Mouse (Mus musculus) urinary bladder, postnatal 14 days (tissue): ENCODE data around the gene Gbgt1.

Experiments
- DNase-seq: peaks from one replicate; pipeline ENCODE4 v3.0.0; 2021; ENCODE audit warnings: low spot score

The Gbgt1 gene

DNA sequence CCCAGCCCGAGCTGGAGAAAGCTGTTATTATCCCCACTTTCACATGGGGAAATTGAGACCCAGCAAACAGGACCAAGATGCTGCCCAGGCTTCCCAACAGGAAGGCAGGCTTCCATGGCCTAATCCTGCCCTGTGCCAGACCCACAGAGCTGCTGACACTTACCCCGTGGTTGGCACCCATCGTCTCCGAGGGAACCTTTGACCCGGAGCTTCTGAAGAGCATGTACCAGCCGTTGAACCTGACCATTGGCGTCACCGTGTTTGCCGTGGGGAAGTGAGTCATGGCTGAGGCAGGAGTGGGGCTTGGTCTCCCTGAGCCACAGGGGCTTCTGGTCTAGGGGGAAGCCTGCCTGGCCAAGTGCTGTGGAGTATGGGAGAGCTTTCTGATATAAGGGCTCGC is 6.3 kb downstream of the Gbgt1 start:
- DNase-seq: no peak

DNA sequence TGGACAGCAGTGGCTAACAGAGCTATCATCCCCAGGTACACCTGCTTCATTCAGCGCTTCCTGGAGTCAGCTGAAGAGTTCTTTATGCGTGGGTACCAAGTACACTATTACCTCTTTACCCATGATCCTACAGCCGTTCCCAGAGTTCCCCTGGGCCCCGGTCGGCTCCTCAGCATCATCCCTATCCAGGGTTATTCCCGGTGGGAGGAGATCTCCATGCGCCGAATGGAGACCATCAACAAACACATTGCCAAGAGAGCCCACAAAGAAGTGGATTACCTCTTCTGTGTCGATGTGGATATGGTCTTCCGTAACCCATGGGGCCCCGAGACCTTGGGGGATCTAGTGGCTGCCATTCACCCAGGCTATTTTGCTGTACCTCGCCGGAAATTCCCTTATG is 8.0 kb downstream of the Gbgt1 start:
- DNase-seq: peak; percentile 1

DNA sequence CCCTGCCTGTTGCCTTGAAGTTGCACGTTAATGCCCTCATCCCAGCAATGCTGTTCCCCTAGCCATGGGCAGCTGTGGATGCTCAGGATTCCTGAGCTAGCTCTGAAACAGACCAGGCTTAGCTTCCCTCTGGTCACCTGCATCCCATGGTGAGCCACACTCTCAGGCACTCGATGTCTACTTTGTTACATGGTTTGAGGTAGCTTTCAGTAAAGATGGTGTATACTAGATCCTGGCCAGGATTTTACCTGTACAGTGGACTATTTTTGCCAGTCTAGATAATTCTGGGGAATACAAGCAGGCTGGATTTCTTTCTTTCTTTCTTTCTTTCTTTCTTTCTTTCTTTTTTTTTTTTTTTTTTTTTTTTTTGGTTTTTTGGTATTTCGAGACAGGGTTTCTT is 9.1 kb downstream of the Gbgt1 start, which contains the start of gene Gm10134:
Gene Gm10134, plus strand, starts transcription at position 301 of the 400 bp plus-strand sequence.
- DNase-seq: no peak

DNA sequence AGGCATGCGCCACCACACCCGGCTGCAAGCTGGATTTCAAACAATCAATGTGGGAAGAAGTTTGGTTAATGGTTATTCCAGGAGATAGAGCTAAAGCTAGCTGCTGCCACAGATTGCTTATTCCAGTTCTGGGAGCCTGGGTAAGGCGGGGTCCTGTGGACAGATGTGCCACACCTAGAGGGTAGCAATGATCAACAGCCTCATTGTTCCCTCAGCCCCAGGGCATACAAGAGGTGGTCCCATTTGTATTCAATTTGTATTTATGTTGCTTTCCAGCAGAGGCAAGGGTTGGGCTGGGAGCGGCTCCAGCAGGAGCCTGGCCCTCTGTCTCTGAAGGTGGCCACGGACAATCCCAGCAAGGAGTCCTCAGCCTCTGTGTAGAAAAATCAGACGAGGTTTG is 9.6 kb downstream of the Gbgt1 start:
- peak; percentile 1 for DNase-seq

DNA sequence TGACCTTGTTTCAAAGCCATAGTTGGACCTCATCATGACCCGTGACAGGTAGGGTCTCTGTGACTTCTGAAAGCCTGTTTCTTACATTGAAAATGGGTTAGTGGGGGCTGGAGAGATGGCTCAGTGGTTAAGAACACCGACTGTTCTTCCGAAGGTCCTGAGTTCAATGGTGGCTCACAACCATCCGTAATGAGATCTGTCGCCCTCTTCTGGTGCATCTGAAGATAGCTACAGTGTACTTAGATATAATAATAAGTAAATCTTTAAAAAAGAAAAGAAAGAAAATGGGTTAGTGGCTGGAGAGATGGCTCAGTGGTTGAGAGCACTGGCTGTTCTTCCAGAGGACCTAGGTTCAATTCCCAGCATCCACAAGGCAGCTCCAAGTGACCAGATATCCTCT is 14.9 kb downstream of the Gbgt1 start:
- peak; percentile 2 for DNase-seq

DNA sequence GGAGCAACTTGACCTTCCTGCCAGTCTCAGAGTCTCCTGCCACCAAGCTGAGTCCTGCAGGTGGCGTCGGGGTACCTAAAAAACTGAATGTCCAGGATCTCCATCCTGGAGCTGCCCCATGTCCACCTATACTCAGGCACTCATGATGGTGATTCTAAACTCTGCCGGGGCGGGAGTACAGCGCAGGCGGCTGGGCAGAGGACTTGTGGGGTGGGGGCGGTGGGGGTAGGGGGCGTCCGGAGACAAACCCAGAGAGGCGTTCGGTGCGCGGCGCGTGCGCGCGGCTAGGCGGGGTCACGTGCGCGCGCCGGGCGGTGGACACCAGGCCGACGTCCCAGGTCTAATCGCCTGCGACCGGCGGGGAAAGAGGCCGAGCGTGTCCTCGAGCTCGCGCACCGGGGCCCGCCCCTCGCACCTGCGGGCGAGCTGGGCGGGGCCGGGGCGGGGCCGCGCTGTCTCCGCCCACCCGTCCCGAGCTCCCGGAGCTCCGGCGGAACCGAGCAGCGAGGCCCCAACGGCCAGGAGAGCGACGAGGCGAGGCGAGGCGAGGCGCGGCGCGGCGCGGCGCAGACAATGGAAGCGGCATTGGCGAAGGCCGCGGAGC is 16.2 kb downstream of the Gbgt1 start, which contains the start of gene Ralgds:
Gene Ralgds, plus strand, starts transcription at position 328 of the 604 bp plus-strand sequence.
- DNase-seq: peak; percentile 72

DNA sequence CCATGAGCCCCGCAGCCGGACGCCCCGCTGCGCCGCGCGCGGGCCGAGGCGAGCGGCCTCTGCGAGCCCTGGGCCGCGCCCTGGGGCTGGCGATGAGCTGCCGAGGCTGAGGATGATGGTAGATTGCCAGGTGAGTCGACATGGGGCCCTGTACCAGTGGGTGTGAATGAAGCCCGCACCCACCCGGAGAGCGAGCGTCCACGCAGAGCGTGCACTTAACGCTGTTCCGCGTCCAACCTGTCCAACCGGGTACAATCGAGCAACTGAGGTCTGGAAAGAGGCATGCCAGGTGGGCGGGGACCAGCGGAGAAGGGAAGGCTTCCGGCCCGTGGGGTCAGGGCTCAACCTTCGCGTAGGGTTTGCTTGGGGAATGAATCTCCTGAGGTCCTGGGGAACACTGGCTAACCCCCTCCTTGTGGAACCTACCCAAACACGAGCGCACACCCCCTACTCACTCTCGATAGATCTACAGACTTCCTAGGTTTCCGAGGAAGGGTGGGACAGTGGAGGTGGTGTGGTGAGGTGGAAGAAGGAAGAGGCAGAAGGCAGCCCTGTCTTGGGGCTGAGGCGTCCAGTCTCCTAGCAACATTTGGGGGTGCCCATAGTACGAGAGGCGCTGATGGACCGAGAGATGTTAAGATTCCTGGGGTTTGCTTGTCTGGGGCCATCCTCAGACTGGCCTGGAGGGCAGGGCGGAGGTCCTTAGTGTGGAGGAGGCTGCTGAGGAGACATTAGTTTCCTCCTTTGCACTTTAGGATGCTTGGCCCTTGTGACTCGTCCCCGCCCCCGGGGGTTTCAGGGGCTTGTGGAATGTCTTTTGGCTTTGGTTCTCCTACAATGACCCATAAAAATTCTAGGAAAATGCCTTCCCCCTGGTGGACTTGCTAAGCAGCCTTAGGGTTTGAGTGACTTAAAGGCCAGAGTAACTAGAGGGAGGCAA is 17.0 kb downstream of the Gbgt1 start:
- peak; percentile 62 for DNase-seq

DNA sequence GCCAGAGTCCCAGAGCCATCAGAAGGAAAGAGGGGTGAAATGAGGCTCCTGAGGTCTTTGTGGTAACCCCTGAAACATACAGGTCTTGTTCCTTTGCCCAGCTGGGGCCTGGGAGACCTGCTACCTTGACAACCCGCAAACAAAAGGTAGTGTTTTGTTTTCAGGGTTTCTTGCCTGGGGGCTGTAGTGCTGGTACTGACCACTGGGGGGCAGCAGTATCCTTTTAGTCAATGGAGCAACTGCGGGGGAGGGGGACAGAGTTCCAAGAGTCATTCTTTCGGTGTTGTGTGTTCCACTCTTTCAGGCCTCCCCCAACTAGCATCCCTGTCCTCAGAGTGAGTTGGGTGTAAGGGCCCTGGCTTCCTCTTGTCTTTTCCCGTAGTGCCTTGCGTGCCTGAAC is 17.8 kb downstream of the Gbgt1 start:
- DNase-seq: peak; percentile 88

DNA sequence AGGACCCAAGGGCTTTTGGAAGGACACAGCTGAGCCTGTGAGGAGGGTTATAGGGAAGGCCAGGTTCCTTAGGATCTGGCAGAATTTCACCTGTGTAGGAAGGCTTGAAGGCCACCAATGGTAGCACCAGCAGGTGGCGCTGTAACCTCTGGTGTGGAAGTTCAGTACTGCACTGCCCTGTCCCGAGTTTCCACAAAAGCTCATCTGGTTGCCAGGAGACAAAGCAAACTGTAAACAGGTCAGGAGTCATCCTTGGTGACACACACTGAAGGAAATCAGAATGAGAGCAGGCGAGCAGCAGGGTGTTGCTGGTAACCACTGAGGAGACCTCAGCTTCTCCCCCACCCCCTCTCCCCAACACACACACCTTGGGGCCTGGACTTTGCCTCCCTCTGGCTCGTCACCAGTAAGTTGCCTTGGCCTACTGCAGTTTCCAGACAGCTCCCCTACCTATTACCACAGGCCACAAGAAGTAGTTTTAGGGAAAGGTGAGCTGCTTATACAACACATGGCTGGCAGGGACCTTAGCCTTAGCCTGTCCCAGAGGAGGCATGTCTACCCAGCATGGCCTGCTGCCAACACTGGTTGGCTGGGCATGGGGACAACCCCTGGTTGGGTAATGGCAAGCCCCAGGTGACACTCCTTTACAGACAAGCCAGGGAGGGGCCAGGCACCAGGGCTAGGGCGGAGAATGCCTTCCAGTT is 20.7 kb downstream of the Gbgt1 start:
- DNase-seq: peak; percentile 91

DNA sequence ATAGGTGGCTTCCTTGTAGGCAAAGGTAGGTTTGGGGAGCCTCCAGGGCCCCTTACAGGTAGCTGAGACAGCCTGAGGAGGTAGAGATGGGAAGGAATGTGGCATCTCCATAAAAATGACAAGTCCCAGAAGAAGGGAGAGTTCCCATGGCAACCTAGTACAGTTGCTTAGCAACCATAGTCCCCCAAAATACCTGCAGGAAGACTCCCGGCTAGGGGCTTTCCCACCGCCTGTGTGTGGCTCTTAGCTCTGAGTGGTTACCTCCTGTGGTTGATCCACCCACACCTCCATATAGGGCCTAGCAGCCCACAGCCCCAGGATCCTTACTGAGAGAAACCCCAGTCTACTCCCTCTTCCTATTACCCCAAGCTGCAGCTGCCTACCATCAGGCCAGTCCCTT is 21.5 kb downstream of the Gbgt1 start:
- no peak for DNase-seq

DNA sequence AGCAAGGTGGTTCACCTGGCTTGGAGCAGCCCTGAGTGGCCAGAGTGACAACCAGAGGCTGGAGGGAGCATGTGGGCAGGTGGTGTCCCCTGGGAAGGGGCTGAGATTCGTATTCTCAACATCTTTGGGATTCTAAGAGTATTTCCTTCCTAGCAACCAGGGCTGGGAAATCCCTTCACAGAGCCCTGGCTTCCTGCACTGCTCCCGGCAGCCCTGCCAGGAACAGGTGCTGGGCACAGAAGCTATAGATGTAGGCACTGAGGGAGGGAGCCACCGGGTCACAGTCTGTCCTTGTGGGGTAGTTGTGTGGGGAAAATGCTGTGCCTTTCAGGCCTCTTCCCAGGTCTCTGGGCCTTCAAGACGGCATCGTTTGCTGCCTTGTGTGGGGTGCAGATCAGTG is 23.9 kb downstream of the Gbgt1 start:
- DNase-seq: no peak

DNA sequence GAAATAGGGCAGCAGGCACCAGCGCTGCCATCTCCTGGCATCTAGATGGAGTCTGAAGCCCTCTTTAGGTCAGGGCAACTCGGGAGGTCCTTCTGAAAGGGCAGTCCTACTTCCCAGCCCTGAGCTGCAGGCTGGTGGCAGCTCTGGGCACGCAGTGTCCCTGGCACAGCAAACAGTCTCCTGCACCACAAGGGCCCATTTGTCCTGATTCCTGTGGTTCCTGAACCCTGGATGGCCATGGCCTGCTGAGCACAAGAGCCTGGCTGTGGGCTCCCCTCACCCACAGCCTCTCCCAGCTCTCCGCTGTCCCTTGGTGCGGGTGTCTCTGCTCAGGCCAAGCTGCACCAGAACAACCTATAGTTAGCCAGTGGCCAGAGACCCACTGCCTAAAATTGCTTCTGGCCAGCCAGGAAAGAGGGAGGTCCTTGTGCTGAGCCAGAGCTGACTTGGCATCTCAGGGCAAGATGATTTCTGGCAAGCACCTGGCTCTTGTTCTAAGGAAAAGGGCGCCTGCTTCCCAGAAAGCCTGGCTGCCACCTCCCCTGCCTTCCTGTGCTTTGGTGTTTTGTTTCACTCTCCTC is 25.0 kb downstream of the Gbgt1 start:
- DNase-seq: no peak

DNA sequence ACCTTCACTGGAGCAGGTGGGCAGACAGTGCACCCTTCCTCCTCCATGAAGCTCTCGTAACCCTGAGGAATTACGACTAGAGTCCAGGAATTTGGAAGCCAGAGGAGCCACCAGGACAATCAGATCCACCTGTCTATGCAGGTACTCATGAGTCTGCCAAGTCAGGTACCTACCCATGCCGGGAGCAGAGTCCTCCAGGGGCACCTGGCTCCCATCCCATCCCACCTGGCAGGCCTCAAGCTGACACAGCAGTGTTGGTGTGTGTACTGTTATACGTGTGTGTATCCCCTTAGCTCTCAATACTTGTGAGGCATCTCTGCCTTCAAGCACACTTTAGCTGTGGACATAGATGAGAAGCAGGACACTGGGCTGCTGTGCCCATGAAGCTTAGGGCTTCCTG is 25.5 kb downstream of the Gbgt1 start:
- DNase-seq: no peak

DNA sequence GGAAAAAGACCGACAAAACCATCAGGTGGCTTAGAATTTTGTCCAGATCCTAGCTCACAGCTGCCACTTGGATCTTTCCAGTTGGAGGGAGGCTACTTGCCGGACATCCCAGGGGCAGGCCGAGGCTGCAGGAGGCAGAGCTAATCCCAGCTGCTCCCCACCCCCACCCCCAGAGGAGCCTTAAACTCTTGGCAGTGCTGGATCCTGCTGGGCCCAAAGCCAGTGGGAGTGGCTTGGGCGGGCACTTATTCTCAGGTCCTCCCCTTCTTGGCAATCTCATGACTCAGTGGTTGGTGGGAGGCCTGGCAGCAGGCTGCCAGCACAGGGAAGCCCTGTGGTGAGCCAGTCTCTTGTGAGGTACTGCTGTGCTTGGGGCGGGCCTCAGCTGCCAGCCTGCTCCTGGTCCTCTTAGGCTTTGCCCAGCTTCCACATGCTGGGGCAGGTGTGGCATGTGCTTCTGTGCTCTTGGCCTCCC is 27.0 kb downstream of the Gbgt1 start:
- peak; percentile 88 for DNase-seq

DNA sequence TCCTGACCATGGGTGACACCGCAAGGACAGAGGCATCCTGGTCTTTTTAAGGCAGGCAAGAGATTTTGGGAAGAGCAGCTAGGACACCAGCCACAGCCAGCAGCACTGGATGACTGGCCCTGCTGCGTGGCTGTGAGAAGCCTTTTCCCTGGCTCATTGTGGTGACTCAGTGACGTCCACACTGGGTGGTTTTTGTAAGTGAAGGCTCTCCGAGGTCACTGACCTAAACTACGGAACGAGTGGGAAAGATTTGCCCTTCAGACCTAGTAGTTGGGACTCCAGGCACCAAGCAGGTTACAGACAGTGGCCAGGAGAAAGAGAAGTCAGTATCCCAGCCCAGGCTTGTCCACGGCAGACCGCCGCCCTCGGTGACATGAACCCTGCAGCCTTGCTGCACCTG is 27.7 kb downstream of the Gbgt1 start:
- no peak for DNase-seq

DNA sequence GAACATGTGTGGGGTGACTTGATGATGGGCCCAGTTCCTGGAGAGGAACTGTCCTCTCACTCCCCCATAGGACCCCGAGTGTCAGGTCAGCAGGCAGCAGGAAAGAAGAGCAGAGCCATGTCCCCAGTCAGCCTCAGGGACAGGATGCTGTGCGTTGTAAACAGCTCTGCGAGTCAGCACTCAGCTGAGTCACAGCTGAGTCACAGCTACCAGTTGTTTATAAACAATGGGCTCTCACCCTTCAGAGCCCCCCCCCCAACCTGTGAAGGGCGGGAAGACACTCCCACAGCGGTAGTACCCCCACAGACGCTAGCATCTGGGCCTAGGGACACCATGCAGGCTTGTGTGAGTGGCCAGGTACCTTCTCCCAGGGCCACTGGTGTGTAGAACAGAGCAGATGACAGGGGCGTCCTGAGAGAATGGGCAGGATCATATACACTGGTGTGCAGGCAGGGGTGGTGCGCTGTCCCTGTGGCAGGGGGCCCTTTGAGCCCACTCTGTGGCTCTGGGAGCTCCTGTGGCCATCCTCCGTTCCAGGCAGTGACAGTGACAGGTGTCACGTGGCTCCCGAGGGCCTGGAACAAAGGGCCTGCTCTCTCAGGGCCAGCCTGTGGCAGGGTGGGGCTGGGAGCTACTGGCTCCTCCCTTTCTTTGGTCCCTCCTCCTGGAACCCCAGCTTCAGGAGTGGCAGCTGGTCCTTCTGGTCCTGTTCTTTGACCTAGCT is 28.7 kb downstream of the Gbgt1 start:
- DNase-seq: peak; percentile 88

DNA sequence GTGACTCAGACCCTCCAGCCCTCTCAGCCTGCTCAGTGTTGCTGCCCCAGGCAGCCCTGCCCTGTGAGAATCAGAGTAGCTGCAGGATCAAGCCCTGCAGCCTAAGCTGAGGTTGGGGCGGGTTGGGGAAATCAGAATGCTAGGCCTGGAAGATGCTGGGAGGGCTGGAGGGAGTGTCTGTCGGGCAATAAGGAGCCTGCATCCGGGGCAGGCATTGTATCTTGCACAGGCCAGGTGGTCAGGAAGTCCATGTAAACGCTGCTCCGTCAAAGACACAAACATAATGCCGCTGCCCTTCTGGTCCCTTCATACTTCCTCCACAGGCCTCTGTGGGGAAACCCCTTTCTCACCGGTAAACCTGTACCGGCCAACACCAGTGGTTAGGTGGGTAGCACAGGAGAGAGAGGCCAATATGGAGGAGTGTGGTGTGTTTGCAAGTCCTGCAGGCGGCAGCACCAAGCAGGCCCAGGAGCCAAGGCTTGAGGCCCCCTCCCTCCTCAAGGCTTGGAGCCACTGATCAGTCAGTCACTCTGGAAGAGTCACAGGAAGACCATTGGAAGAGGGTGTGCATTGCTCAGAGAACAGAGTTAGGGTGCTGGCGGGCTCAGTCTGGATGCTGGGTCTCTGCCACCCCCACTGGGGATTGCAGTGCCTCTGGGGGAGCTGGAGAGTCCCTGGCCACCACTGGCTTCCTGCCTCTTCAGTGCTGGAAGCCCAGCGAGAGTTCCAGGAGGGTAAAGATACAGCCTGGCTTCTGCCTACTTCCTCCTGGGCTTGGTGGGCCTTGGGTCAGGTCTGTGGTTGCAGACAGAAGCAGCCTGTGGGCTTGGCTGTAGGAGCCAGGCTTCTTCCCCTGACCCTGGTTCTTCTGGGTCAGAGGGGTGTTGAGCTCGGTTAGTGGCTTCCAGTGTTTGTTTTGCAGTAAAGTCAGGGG is 29.5 kb downstream of the Gbgt1 start:
- no peak for DNase-seq

DNA sequence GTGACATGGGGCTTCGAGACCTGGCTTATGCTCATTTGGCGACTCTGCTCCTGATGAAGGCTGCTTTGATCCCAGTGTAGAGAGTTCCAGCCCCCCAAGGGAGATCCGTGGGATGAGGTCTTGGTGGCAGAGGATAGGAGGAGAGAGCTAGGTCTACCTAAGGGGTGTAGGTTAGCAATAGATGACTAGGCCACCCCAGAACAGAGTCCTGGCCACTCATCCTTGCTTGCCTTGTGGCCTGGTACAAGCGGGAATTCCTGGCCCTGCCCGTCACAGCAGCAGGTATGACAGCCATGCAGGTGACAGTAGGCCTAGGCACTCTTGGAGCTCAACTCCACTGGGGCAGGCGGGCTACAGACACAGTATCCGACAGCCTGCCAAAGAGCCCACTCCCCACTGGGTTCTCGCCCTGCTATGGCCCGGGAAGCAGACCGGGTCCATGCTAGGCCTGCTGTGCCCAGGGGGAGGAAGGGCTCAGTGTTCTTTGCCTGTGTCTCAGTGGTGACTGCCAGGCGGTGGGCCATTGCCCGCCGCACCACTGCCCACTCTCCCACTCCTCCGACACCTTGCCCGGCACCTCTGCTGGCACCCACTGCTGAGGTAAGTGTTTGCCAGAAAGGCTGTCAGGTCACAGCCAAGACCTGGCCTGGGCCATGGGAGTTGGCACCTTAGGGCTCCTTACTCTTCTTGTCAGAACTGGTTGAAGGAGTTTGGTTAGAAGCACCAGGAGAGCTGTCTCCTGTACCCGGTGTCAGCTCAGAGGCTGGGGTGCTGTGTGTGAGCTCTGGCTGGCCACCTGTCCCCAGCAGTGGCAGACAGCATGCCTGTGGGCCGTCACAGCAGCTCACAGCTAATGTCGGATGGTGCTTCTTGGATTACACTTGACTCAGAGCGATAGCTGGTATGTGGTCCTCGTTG is 31.0 kb downstream of the Gbgt1 start:
- no peak for DNase-seq

DNA sequence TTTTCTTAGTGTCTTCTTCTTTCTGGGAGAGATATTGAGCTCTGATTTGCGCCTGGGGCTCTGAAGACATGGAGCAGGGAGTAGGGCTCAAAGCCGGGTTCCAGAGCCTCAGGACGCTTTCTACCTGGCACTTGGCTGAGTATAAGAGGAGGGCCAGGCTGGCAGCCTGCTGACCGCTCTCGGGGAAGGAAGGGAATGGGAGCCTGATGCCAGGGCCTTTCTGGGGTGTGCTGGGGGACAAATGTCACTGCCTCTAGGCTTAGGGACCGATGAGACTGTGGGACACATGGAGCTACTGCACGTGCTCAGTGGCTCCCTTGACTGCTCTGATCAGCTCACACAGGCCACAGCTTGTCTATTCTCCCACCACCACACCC is 31.7 kb downstream of the Gbgt1 start:
- no peak for DNase-seq
